Mouse (Mus musculus) WW6 (cell line): ENCODE data around the gene 4930518I15Rik.
"Not testable (repeated sequence)": the region's sequence is repeated elsewhere in the genome, so short reads cannot be mapped to it uniquely, and the experiment has no call there.

Experiments
- DNase-seq: peaks from one replicate; pipeline ENCODE4 v3.0.0-alpha.2; 2013; ENCODE audit warnings: low read depth, low spot score

4930518I15Rik gene

DNA sequence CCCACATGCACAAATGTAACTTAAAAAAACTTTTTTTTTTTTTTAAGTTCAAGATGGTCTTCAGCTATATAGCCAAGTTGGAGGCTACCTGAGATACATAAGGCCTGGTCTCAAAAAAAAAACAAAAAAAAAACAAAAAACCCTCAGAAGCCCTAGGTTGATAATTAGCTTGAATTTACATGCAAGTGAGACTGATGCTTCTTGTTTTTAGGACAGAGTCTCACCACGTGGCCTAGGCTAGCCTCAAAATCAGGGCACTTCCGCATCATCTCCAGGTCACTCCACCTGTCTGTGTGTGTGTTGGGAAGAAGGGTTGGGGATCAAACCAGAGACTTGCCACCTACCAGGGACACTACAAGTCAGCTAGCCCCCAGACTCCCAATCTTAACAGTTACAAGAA lies at the start of gene 4930518I15Rik:
TSS of gene 4930518I15Rik (minus strand) at position 112 of the 400 bp plus-strand sequence.
- no peak for DNase-seq

DNA sequence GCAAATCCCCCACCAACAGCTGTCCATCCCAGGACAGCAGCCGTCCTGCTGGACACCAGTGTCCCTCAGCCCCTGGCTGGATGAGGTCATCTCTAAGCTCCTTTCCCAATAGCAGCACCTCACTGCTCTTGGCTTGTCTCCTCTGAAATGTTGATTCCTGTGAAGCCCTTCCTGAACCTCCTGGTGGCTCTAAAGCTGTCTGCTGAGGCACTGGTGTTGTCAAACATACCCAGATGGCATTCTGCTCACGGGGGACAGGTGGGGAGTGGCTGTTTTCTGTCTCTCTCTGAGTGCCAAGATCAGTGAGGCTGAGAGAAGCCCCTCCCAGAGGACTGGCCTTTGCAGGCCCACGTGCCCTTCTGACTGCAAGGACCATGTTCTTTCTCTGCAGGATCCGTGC lies 48.2 kb upstream of the 4930518I15Rik start:
- not testable (repeated sequence) for DNase-seq

DNA sequence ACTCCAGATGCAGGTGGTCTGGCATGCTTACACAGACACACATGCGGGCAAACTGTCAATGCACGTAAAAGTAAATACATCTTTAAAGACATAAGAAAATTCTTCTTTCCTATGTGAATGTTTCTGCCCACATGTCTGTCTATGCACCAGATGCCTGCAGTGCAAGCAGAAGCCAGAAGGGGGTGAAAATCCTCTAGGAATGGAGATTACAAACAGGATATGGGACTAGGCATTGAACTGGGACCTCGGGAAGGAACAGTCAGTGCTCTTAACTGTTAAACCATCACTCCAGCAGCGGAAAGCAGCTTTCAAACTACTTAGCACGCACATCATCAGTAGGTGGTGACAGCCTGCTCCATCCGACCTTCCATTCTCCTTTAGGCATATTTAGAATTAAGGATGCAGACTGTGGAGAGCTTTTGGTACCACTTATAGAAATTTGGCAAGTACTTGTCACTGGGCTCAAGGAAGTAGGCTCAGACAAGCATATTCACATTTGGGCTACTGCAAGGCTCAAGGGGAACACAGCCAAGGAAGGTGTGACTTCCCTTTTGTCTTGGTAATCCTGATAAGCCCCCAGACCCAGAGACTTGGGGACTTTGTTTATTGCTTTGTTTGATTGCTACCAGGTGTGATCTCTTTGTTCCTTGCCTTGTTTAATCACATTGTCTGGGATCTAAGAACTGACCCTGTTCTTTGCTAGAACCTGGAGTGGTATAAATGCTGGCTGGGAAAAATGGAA lies 47.4 kb upstream of the 4930518I15Rik start:
- DNase-seq = peak; percentile 47

DNA sequence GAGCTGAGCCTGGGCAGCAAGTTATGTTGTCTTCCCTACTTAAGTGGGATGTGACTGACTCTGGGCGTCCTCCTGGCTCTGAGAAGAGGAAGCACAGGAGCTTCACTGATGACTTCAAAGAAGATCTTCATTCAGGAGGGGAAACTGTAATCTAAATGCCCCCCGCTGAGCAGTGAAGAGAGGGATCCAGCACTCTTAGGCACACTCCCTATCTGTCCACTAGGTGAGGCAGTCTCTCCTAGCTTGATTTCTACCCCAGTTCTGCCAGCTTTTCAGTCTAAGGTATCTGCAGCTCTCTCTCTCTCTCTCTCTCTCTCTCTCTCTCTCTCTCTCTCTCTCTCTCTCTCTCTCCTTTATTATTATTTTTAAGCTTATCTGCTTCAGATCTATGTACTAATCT lies 45.6 kb upstream of the 4930518I15Rik start:
- DNase-seq = peak; percentile 24

DNA sequence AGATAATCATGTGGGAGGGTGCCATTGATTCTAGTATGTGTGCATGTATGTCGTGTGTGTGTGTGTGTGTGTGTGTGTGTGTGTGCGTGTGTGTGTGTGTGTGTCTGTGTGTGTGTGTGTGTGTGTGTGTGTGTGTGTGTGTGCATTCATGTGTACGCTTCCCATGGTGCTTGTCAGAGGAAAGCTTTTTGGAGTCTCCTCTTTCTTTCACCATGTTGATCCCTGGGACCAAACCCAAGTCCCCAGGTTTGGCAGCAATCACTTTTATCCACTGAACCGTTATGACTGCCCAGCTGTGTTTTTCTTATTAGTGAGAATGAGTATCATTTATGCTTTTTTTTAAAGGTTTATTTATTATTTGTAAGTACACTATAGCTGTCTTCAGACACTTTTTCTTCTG lies 44.7 kb upstream of the 4930518I15Rik start:
- DNase-seq = not testable (repeated sequence)

DNA sequence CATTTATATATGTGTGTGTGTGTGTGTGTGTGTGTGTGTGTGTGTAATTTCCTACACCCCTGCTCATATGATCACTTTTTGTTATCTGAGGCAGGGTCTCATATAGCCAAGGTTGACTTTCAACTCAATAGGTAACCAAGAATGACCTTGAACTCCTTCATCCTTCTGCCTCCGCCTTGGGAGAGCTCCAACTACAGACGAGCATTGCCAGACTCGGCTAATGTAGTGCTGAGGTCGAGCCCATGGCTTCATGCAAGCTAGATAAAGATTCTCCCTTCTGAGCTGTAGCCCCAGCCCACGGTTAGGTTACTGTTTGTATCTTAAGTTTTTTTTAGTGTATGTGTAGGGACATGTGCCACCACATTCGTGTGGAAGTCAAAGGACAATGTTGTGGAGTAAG lies 44.1 kb upstream of the 4930518I15Rik start:
- no peak for DNase-seq

DNA sequence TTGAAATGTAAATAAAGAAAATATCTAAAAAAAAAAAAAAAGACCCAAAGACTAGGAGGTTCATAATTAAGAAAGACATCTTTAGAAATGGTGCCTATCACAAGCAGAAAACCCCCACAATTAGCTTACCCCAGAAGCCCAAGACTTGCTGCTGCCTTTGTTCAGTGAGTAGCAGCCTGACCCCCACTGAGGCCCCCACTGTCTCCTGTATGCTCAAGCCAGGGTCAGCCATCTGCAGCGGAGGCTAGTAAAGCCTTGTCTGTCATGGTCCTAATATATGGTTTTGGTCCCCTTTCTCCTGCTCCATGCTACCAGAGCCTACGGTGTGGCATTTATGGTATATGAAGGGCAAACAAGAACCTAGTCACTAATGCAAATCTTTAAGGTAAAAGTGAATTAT lies 43.6 kb upstream of the 4930518I15Rik start:
- DNase-seq = no peak

DNA sequence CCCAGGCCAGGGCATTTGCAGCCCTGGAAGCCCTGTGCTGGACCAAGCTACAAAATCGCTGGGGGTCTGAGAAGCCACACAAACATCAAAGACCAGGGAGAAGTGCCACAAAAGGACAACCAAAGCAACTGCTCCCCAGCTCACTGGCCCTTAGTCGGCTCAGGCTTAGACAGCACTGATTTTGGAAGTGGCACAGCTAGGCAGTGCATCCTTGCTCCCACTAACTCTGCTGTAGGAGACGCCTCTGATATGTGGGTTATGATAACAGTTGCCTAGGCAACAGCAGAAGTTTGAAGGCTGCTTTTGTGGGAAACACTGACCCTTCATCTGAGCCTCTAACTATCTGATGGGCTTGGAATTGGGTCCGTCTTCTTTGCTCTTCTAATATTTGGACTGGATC lies 41.4 kb upstream of the 4930518I15Rik start:
- no peak for DNase-seq

DNA sequence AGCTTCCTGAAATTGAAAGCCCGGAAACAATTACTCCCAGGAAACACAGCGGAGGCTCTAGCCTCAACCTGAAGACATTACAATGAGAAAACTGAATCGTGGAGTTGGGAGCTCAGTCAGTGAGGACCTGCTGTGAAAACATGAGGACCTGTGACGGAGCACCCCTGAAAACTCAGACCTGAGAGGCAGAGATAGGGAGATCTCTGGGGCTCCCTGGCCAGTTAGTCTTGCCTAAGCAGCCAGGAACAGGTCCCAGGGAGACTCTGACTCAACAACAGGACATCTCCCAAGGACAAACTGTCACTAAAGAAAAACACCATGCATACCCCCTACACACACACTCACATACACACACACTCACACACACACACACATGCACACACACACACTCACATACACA lies 40.6 kb upstream of the 4930518I15Rik start:
- DNase-seq = no peak

DNA sequence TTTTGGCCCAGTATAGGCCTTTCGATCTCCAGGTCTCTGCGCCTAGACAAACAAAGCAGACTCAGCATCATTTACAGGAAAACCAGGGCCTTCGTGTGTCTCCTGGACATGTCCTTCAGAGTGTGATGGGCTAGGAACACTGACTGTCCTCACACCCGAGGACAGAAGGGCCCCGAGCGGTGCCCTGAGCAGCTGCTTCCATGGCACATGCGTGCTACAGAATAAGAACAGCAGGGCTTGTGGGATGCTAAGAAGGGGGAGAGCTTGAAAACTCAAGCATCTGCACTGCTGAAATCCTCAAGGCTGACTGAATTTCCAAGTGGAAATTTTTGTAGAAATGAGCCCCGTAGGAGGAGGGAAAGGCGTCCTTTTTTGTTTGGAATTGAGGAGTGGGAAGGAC lies 39.3 kb upstream of the 4930518I15Rik start:
- no peak for DNase-seq

DNA sequence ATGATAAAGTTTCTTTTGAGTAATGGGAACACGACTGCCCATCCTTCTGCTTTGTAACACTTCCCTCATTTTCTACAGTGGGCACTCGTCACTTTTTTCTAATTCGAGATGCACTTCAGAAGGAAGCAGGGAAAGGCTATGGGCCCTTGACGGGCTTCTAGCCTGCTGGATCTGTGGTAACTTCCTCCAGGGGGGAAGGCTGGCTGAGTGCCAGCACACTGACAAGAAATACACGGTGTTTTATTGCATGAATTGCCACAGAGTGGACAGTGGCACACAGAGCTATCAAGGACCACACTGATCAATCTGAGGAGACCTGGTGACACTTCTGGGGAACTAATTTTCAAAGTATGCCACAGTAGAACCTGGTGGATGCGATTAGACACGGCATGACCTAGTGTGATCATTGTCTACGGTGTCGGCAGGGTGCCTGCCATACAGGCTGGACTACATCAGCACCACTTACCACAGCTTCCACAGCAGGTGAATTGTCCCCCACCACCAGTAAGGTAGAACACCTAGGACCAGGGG lies 38.7 kb upstream of the 4930518I15Rik start:
- no peak for DNase-seq

DNA sequence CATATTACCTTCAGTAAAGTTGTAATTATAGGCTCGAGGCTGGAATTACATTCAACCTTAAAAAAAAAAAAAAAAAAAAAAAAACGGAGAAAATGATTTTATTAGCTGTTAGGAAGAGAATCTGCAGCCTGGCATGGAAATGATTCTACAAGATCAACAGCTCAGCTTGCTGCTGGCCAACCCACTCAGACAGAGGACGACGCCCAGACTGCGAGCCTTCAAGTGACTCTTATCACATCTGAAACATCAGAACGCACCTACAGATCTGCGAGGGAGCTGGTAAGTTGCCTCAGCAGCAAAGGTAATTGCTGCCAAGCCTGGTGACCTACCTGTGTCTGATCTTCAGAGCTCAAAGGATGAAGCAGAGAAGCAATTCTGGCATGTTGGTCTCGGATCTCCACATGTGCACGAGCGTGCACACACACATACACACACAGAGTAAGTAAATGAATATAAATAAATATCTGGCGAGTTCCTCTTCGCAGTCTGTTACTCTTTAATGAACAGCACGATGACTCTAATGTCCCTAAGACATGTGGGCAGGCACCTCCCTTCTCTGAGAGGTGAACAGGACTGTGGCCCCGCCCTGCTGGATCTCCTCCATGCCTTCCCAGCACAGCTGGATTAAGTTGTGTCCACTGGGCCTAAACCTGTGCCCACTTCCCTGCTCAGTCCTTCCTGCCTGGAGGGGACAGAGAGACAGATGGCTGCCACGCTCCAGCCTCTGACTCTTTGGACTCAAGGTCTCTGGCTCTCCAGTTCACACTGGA lies 36.9 kb upstream of the 4930518I15Rik start:
- no peak for DNase-seq

DNA sequence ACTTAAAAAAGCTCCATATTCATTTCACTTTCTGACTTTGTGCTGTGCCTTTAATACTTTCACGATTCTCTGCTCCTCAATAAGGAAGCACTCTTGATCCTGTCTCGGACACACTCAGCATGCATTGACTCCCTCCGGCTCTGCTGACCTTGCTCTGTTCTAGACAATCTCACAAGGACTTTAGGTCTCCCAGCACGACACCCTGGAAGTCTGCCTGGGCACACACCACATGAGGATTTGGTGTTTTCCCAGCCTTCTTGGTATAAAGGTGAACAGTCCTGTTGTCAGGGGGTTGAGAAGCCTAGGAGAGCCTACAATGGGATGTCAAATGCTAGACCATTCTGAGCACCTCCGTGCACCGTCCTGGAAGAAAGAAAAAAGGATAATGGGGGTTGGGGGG lies 35.1 kb upstream of the 4930518I15Rik start:
- no peak for DNase-seq

DNA sequence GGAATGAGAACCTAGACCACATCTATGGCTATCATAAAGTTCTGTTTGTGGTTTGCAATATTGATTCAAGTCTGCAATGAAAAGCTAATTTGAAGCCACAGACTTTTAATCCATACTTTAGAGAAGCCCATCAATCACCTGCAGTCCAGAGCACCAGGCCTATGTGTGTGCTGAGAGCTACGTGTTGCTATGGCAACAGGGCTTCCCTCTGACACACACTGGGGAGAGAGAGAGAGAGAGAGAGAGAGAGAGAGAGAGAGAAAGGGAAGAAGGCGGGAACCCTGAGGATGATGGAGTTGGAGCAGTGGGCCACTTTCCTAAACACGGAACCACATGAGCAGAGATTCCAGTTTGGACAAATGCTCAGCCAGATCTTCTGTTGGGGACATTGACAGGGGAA lies 34.5 kb upstream of the 4930518I15Rik start:
- DNase-seq = no peak

DNA sequence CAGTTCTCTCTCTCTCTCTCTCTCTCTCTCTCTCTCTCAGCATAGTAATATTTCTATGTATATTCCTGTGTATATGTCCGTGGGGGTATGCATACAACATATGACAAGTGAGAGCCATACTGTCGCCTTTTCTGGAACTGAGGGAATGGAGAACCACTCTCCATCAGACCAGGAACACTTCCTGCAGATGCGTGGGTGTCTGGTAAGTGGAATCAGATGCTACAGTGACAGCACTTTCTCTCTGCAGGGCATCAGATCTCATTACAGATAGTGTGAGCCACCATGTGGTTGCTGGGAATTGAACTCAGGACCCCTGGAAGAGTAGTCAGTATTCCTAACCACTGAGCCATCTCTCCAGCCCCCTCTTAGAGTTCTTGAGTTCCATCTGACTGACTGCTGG lies 30.7 kb upstream of the 4930518I15Rik start:
- DNase-seq = no peak

DNA sequence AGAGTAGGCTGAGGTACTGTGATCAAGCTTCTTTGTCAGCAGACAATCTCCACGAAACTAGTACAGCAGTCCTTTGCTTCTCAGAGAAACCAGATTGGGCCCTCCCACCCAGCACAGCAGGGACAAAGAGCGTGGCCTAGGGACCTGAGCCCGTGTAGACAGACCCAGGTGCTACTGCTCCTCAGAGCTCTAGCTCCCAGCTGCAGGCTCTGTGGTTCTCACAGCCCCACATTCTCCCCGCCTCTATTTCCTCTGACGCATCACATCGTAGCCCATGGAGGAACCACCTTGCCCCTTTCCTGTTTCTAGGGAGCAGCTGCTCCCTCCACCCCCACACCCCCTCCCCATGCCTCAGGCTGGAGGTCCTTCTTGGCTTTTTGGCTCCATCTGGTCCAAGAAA lies 29.3 kb upstream of the 4930518I15Rik start, which contains the start of gene Sla2:
TSS of gene Sla2 (minus strand) at position 176 of the 400 bp plus-strand sequence.
- DNase-seq = no peak

DNA sequence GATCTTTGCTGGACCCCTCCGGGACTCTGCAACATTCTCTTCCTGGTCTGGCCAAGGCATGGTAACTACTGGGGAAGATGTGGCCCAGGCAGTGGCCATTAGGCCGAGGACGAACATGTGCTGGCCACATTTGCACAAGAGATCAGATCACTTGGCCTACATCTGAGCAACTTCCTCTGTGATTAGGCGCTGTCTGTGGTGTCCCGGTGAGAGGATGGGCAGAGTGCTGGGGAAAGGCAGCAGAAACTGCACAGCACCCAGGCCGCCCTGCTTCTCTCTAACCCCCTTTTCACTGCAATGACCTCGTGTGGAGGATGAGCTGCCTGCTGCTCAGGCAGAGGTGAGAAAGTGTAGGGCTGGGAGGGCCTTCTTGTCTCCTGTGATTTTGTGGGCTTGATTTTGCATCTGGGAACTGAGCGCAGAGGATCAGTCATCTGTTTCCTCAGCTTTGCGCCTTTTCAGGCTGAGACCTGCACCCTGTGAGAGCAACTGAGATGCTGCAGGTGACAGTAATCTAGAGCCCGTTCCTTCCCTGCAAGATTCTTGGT lies 28.4 kb upstream of the 4930518I15Rik start:
- DNase-seq = no peak

DNA sequence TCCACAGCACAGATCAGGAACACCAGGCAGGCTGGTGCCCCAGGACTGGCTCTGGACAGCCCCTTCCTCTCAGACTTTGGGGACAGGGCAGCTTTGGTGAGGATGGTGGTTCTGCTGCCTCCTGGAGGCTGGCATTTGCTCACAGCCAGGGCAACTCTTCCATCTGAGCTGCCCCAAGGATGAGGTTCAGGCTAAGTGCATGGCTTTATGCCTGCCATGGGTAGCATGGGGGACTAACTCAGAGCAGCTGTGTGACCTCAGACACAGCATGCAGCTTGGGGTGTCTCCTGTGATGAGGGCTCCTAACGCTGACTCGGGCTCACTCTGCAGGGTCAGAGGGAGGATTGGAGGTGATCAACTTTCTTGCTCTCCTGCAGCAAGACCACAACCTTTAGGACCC lies 27.9 kb upstream of the 4930518I15Rik start:
- not testable (repeated sequence) for DNase-seq

DNA sequence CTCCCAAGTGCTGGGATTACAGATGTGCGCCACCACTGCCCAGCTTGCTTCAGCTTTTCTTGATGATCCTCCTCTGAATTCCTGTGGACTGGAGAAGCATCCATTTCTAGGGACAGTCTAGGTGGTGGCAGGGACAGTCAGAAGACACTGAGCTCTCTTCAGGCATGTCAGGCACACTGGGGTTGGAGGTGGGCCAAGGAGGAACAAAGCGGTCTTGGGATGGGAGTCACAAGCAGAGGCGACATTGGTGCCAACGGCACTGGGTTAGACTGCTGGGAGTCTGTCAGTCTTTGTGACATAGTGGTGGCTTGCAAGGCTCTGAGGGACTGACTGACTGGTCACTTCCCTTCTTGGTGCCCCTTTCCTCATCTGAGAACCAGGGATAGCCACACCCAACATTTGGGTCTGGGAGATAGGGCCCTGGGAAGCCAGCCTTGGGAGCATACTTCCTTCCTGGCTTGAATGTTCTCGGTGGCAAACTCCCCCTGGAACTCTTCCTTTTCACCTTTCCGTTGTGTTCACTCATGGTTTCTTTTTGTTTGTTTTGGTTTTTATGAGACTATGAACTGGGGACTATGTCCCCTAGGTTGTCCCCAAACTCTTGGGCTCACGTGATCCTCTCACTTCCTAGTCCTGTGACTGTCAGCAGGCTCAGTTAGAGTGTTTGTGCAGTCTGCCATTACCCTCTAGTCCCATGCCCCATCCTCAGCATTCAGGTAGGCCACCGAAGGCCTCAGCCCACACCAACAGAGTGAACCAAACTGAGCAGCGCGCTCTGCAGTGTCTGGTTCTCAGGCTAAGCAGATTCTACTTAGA lies 26.9 kb upstream of the 4930518I15Rik start:
- no peak for DNase-seq

DNA sequence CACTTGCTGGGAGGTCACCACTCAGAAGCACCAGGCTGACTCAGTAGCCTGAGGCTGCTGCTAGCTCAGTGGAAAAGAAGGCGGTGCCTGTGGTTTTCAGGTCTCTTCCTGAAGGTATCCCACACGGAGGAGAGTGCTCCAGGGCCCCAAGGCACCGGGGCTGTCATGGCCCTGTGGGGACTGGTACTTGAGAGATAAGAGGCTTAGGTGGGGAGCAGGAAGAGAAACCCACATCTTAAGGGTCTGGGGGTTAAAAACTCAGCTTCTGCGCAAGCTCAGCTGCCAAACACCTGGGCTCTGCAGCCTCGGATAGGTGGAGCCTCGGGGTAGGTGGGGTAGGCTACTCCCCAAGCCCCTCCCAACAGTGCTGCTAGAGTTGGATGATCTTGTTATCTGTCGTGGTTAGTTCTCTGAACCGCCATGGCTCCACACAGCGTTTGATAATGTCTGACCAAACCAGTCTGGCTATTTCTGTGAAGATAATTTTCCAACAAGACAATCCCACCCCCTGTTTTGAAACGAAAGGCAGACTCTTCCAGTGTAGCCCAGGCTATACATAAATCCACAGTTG lies 24.8 kb upstream of the 4930518I15Rik start:
- DNase-seq = no peak

DNA sequence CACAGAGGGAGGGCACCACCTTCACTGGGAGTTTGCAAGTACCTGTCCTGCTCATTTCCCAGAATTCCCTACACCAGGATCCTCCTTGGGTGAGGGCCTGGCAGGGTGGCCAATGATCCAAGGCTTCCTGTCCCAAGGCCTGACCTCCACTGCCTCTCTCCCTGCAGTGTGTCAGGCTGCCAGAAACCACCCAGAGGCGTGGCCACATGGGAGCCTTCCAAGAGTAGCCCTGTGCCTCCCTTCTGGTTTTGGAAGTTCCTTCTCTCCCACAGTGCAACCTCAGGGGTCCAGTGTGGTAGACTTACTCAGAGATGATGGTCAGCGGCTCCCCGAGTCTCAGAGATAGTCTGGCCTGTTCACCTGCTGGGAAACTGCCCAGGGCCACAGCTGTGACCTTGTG lies 21.8 kb upstream of the 4930518I15Rik start:
- DNase-seq = no peak
